Mouse (Mus musculus): ENCODE results near the gene Olfr544. TPM values are rescaled to one million over a fixed set of nuclear protein-coding genes. Genes with fewer than 3 reads are reported as not detected.

The Olfr544 gene
- not detected for polyA plus RNA-seq (2014; fragmentation: Illumina TruSeq; extraction: RNeasy Lipid Tissue Mini Kit (QIAGEN cat#74804); ENCODE audit: low replicate concordance)

DNA sequence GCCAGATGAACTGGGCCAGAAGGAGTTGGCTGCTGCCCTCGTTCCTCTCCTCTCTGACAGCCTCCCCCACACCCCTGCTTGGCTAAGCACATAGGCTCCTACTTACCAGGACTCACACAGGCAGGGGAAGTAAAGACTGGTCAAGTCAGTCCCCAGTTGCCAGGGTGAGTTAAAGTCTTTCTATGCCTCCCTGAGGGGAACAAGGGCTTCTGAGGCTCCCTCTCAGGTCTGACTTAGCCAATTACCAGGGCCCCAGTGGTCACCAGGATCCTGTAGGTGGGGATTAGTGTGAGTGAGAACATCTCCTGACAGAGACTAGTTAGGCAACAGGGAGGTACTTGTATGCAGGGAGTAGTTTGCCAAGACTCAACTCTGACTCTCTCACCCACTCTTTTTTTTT, at the start of gene Olfr544:
Olfr544 (minus strand) TSS at position 153 of the 400 bp plus-strand sequence.

DNA sequence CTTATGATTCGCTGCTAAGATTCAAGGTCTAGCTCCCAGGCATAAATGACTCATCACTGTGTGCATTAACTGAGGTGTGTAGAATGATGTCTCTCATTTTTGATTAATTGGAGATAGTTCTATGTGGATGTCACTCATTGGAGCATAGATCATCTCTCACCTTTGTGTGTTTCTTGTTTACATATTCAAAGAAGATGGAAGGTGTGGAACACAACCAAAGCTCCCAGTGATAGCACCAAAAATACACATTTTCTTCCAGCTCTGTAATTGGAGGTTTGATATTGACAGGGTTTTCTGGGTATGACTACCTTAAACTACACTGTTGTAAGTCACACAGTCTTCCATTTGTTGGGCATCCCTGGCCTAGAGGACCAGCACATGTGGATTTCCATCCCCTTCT, 46.3 kb upstream of the Olfr544 start, which contains the start of gene Olfr547:
Olfr547 (plus strand) TSS at position 301 of the 400 bp plus-strand sequence.

DNA sequence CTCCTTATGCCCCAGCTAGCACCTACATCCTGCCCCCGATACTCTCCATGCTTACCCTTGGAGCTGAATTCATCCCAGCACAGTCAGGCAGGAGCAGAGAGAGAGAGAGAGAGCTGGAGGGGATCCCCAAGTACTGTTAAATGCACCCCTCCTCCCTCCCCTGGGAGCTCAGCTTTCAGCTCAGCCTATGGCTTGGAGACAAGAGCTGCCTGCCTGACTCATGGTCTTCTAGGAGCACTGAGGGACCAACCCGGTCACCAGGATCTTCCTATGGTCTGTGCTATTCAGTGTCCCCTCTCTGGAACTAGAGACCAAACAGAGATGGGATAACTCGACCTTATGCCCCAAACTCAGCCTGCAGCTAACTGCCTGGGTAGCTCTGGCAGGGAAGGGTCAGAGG, 11.4 kb upstream of the Olfr544 start, which contains the start of gene Olfr545:
Olfr545 (minus strand) TSS at position 101 of the 400 bp plus-strand sequence.

DNA sequence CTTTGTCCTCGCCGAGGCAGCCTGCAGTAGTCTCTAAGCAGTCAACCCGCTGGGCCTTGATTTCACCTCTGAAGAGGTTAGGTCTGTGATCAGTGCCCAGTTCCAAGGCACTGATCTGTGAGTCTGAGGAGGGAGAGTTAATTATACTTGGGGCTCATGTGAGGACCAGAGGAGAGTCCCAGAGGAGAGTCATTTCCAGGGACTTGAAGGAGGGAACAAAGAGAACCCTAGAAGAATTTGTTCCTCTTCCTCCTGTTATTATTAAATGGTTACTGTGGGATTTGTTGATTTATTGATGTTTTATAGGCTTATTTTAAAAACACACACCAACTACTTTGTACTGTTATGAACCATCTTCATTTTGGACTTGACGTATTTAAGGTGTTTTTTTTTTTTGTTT, 6.5 kb downstream of the Olfr544 start, which contains the start of gene Olfr543:
Olfr543 (minus strand) TSS at position 101 of the 400 bp plus-strand sequence.

DNA sequence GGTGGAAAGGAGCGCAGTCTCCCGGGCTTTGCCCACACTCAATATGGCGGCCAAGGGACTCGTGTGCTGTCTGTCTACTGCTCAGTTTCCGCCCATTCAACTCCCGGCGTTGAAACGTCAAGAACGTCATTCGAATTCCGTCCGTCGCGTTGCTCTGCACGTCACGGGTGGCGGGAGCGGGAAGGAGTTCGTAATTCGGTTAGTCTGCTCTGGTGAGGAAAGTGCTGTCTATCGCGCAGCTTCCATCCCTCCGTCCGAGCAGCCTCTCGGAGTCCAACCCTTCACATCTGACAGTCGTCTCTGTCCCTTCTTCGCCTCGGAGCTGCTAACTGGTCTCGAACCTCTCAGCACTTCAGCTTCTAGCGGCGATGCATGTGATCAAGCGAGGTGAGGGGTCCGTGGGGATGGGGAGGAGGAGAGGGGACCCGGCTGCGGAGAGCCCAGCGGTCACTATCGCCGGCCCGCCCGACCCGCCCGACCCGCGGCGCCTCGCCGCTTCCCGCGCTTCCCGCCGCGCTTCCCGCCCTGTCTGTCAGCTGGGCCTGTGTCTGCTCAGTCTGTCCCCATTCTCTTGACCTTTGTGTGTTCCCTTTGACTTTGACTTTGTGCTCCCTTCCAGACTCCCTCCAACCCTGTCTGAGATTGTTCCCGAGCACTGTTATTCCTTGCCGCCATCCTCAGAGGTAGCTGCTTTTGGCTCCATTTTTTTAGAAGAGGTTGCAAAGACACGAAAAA, 46.3 kb downstream of the Olfr544 start, which contains the start of gene Rrm1:
Rrm1 (plus strand) TSS at position 39 of the 735 bp plus-strand sequence.

Other genes starting within 250 kb of the Olfr544 start
- gene Rhog, start 232.3 kb downstream of the Olfr544 start, polyA plus RNA-seq (2014; fragmentation: Illumina TruSeq; extraction: RNeasy Lipid Tissue Mini Kit (QIAGEN cat#74804); ENCODE audit: low replicate concordance), result 1.5 TPM
- gene Stim1, start 220.5 kb downstream of the Olfr544 start, polyA plus RNA-seq (2014; fragmentation: Illumina TruSeq; extraction: RNeasy Lipid Tissue Mini Kit (QIAGEN cat#74804); ENCODE audit: low replicate concordance), result 4.9 TPM
- 35.8 TPM for gene Rrm1, start 46.6 kb downstream of the Olfr544 start, polyA plus RNA-seq (2014; fragmentation: Illumina TruSeq; extraction: RNeasy Lipid Tissue Mini Kit (QIAGEN cat#74804); ENCODE audit: low replicate concordance)
- not detected for gene Olfr543, start 6.6 kb downstream of the Olfr544 start, polyA plus RNA-seq (2014; fragmentation: Illumina TruSeq; extraction: RNeasy Lipid Tissue Mini Kit (QIAGEN cat#74804); ENCODE audit: low replicate concordance)
- not detected for gene Olfr545, start 11.3 kb upstream of the Olfr544 start, polyA plus RNA-seq (2014; fragmentation: Illumina TruSeq; extraction: RNeasy Lipid Tissue Mini Kit (QIAGEN cat#74804); ENCODE audit: low replicate concordance)
- gene Olfr547, start 46.4 kb upstream of the Olfr544 start, polyA plus RNA-seq (2014; fragmentation: Illumina TruSeq; extraction: RNeasy Lipid Tissue Mini Kit (QIAGEN cat#74804); ENCODE audit: low replicate concordance), result not detected
- gene Olfr548-ps1, start 52.6 kb upstream of the Olfr544 start, polyA plus RNA-seq (2014; fragmentation: Illumina TruSeq; extraction: RNeasy Lipid Tissue Mini Kit (QIAGEN cat#74804); ENCODE audit: low replicate concordance), result not detected
- not detected for gene Olfr549, start 61.6 kb upstream of the Olfr544 start, polyA plus RNA-seq (2014; fragmentation: Illumina TruSeq; extraction: RNeasy Lipid Tissue Mini Kit (QIAGEN cat#74804); ENCODE audit: low replicate concordance)
- gene Trim21, start 77.2 kb upstream of the Olfr544 start, polyA plus RNA-seq (2014; fragmentation: Illumina TruSeq; extraction: RNeasy Lipid Tissue Mini Kit (QIAGEN cat#74804); ENCODE audit: low replicate concordance), result 15.3 TPM
- gene Olfr550, start 83.1 kb upstream of the Olfr544 start, polyA plus RNA-seq (2014; fragmentation: Illumina TruSeq; extraction: RNeasy Lipid Tissue Mini Kit (QIAGEN cat#74804); ENCODE audit: low replicate concordance), result not detected
- gene Olfr551, start 103.6 kb upstream of the Olfr544 start, polyA plus RNA-seq (2014; fragmentation: Illumina TruSeq; extraction: RNeasy Lipid Tissue Mini Kit (QIAGEN cat#74804); ENCODE audit: low replicate concordance), result not detected
- gene Olfr552, start 109.5 kb upstream of the Olfr544 start, polyA plus RNA-seq (2014; fragmentation: Illumina TruSeq; extraction: RNeasy Lipid Tissue Mini Kit (QIAGEN cat#74804); ENCODE audit: low replicate concordance), result not detected
- not detected for gene Olfr553, start 129.9 kb upstream of the Olfr544 start, polyA plus RNA-seq (2014; fragmentation: Illumina TruSeq; extraction: RNeasy Lipid Tissue Mini Kit (QIAGEN cat#74804); ENCODE audit: low replicate concordance)
- not detected for gene Olfr554, start 150.1 kb upstream of the Olfr544 start, polyA plus RNA-seq (2014; fragmentation: Illumina TruSeq; extraction: RNeasy Lipid Tissue Mini Kit (QIAGEN cat#74804); ENCODE audit: low replicate concordance)
- gene Olfr555, start 170.5 kb upstream of the Olfr544 start, polyA plus RNA-seq (2014; fragmentation: Illumina TruSeq; extraction: RNeasy Lipid Tissue Mini Kit (QIAGEN cat#74804); ENCODE audit: low replicate concordance), result not detected
- not detected for gene Olfr556, start 176.6 kb upstream of the Olfr544 start, polyA plus RNA-seq (2014; fragmentation: Illumina TruSeq; extraction: RNeasy Lipid Tissue Mini Kit (QIAGEN cat#74804); ENCODE audit: low replicate concordance)
- 3.0 TPM for gene Trim68, start 199.0 kb upstream of the Olfr544 start, polyA plus RNA-seq (2014; fragmentation: Illumina TruSeq; extraction: RNeasy Lipid Tissue Mini Kit (QIAGEN cat#74804); ENCODE audit: low replicate concordance)
- not detected for gene Olfr557, start 207.6 kb upstream of the Olfr544 start, polyA plus RNA-seq (2014; fragmentation: Illumina TruSeq; extraction: RNeasy Lipid Tissue Mini Kit (QIAGEN cat#74804); ENCODE audit: low replicate concordance)
- gene Olfr558, start 213.9 kb upstream of the Olfr544 start, polyA plus RNA-seq (2014; fragmentation: Illumina TruSeq; extraction: RNeasy Lipid Tissue Mini Kit (QIAGEN cat#74804); ENCODE audit: low replicate concordance), result 2.3 TPM
- gene Olfr33, start 230.8 kb upstream of the Olfr544 start, polyA plus RNA-seq (2014; fragmentation: Illumina TruSeq; extraction: RNeasy Lipid Tissue Mini Kit (QIAGEN cat#74804); ENCODE audit: low replicate concordance), result not detected
- gene Olfr559, start 239.2 kb upstream of the Olfr544 start, polyA plus RNA-seq (2014; fragmentation: Illumina TruSeq; extraction: RNeasy Lipid Tissue Mini Kit (QIAGEN cat#74804); ENCODE audit: low replicate concordance), result not detected